Mouse (Mus musculus) liver, adult (tissue): ENCODE results near the gene Shank2.

Experiments used
- GATA4 ChIP-seq: IDR thresholded peaks from 2 replicates; pipeline ENCODE4 v1.6.1; 2014; ENCODE audit warnings: mild to moderate bottlenecking, low read length; ENCODE audit not compliant: insufficient replicate concordance

The Shank2 gene

DNA sequence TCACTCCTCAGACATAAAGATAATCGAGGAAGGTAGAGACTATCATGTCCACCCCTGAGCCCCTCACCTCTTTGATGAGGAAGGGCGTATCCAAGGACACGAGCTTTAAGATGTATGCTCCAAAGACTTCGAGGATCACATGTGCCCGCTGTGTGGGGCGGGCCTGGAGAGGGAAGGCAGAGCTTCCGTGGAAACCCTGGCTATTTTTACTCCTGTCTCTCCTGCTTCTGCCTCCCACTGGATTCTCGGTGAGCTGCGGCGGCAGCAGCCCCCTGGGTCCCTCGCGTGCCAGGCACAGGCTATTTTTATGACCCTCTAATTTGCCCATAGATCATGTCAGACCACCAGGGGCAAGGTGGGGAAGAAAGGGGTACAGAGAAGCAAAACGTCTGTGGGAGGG is 235.1 kb downstream of the Shank2 start:
- no peak for TF ChIP-seq GATA4

DNA sequence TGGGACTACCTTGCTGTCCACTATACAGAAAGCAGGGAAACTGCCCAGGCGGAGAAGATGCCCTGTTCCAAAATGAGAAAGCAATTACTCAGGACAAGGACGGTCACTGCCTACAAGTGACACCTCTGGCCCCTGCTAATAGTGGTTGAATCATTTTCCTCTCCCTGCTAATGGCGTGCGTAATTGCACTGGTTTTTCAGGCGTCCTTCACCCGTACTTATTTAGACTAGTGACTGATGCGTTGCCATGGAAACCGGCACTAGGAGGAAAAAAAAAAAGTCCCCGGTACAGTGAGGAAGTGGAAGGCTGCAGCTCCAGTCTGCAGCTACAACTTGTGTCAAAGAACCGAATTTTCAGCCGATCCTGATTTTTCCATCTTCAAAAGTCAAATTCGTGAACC is 236.7 kb downstream of the Shank2 start:
- no peak for TF ChIP-seq GATA4

DNA sequence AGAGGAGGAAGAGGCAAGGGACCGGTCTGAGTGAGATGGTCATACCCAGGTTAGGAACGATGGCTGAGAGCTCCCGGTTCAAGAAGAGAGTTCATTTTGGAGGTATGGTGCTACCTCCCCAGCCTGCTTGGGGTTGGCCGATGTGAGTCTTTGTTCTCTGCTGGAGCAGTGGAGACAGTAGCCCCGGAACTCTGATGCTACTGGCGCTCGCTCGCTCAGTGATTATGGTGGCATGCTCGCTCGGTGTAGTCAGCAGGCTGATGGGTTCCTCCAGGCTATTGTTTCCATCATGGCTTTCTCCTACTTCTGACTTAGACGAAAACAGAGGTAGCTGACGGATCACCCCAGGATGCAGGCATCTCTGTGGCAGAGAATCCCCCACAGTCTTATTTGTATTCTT is 237.3 kb downstream of the Shank2 start:
- no peak for TF ChIP-seq GATA4

- no peak for TF ChIP-seq GATA4
These were observed 238.0 kb downstream of the Shank2 start for GRCm38 (mm10) chr7:144239571-144240370.

DNA sequence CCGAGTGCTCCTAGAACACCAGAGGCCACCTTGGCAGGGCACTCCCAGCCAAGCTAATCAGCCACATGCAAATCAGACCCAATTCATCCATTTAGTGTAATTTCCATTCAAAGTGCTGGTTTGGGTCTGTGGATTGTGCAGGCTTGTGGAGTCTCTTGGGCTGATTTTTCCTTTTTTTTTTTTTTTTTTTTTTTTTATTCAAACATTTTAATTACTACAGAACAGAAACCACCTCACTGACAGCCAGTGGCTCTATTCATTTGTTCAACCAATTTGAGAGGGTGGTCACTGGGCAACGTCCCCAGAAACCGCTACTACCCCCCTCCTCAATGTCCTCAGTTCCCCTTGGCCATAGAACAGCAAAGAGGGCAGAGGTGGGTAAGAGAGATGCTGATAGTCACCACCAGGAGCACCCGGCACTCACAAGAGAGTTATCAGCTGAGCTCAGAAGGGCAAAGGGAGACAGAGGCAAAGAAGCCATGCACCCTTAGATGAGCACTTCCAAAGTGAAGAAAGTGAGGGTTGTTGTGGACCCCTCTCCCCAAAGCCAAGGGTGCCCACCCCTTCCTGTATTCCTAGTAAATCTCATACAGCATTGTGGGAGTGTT is 239.1 kb downstream of the Shank2 start:
- no peak for TF ChIP-seq GATA4

DNA sequence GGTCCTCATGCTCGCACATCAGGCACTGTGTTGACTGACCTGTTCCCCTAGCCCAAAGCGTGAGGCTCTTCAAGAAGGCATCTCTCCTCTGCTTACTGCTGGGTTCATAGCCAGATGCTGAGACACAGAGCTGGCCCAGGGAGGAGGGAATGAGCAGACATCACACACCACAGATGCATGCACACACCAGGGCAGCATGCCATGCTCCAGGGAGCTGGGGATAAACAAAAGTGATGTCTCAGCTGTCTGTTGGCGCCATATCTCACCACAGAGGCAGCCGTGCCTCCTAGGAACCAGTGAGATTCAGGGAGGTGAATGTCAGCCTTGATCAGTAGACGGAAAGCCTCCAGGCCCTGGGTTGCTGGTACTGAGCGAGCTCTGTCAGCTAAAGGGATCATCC is 242.5 kb downstream of the Shank2 start:
- no peak for TF ChIP-seq GATA4

DNA sequence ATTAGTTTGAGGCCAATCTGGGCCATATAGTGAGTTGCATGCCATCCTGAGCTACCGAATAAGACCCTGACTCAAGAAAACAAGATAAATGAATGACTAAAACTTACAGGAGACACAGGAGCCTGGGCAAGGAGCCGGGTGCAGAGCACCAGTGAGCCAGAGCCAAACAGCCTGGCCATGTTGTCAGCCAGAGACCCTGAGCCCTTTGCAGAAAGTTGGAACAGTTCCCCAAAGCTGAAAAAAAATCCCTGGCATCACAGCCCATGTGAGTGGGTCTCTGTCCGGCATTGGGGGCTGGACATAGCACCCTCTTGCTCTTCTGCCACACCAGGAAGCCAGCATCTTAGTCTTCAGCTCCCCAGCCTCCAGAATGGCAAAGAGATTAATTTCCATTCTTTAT is 244.5 kb downstream of the Shank2 start:
- no peak for TF ChIP-seq GATA4

DNA sequence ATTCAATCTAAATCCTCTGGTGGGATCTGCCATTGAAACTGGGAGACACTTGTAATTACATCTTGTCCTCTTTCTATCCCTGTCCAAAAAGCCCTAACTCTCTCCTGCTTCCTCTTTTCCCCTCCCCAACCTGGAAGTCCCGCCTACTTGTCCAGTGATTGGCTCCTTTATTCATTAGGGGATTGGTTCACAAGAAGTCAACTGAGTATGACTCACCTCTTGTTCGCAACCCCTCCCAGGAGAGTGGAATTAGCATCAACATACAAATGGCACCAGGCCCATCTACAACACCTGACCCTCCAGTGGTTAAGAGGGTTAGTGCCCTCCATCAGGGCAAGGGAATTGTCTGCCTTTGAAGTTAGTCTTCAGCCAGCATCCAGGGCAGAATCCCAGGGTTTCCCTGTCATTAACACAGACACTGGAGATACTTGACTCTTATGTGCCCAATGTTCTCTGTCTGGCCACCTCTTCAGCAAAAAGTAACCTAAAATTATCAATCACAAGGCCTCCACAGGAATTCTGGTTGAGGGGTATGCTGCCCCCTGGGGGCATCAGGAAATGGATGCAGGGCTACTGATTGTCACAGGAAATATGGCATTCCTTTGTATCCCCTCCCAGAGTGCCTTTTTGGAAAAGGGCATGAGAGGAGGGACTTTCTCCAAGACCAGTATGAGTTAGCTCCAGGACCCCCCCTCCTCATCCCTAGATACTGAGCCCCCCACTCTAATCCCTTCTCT is 247.1 kb downstream of the Shank2 start:
- no peak for TF ChIP-seq GATA4

GRCm38 (mm10) chr7:144250791-144251190 is 249.1 kb downstream of the Shank2 start:
- TF ChIP-seq GATA4 = no peak

GRCm38 (mm10) chr7:144251250-144251649 is 249.5 kb downstream of the Shank2 start:
- no peak for TF ChIP-seq GATA4

DNA sequence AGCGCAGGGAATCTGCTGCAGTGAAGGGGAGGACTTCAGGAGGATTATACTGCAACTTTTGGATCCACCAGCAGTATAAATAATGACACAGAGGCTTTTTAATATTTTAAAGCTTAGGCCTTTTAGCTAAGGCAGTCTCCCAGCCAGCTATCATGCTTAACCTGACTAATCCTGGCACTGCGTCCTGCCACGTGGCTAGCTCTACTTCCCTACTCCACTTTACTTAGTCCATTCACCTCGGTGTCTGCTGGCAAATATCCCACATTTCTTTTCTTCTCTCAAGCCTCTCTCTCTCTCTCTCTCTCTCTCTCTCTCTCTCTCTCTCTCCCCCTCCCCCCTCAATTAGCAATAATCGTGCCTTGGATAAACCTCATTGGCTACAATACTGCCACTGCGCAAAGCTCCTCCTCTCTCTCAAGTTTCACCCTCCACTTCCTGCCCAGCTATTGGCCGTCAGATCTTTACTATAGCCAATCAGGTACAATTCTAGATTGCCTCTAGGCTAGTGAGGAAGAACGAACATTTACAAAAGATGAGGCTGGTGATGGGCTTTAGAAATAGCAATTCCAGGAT is 253.0 kb downstream of the Shank2 start:
- no peak for TF ChIP-seq GATA4

DNA sequence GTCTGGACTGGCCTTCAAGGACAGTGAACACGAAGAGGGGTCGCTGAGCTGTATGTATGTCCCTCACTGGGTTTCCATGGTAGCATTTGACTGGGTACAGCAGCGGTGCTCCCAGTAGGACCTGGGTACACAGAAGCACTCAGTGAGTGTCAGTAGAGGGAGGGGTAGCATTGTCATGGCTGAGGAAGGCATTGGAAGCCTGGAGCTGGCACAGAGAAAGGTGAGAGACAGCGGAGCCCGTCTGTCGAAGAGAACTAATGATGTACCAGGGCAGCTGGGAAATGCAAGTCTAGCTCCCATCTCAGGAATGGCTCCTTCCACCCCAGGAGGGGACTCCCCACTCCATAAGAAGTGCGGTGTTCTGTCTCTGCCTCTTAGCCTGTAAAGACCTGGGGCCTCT is 256.1 kb downstream of the Shank2 start:
- TF ChIP-seq GATA4 = no peak

DNA sequence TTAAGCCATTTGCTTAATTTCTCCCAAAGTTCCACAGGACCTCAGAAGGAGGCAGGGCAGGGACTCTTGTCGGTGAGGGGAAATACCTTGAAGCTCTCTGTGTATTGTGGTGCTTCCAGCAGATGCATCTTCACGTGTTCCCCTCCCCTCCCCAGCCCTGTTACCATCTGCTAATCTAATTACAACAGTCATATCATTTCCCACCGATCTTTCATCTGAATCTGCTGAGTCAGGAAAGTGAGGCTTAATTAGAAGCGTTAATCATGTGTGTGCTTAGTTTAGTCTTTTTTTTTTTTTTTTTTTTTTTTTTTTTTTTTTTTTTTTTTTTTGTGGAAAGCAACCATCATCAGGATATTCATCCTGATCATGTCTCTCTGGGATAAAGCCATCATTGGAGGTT is 256.6 kb downstream of the Shank2 start:
- TF ChIP-seq GATA4 = no peak

GRCm38 (mm10) chr7:144262666-144263065 is 260.9 kb downstream of the Shank2 start:
- no peak for TF ChIP-seq GATA4

DNA sequence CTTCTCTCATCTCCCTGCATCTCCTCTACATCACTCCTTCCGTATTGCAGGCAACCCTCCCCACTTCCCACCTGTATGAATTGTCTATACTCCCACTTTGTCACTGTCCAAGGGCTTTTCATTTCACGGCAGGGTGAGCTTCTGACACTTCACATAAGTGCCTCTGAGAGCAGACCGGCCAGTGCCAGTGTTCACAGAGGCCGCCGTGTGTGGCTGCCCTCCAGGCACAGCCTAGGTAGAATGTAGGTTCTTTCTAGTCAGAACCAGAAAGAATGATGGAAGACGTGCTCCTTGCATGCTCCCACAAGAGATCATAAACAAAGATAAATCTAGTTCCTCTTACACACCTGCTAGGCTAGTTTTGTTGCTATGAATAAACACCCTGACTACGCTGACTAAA is 265.0 kb downstream of the Shank2 start:
- TF ChIP-seq GATA4 = no peak

GRCm38 (mm10) chr7:144268329-144268728 is 266.6 kb downstream of the Shank2 start:
- TF ChIP-seq GATA4 = no peak
